Mouse (Mus musculus) lung, adult 2 months (tissue): ENCODE results near the gene Acsbg1.
"Not testable (repeated sequence)": the region's sequence is repeated elsewhere in the genome, so short reads cannot be mapped to it uniquely, and the experiment has no call there.

Experiments
- CTCF ChIP-seq: fragments of 200-500 bp; IDR thresholded peaks from 2 replicates; pipeline ENCODE4 v1.5.1; 2011; ENCODE audit warnings: mild to moderate bottlenecking, low read length, control low read depth; ENCODE audit not compliant: insufficient read depth
- POLR2A ChIP-seq: fragments of 200-500 bp; IDR thresholded peaks from 2 replicates; pipeline ENCODE4 v1.6.1; 2011; ENCODE audit warnings: low read depth, mild to moderate bottlenecking, control low read depth, low read length, borderline replicate concordance; ENCODE audit errors: extremely low read depth

GRCm38 (mm10) chr9:54691241-54691805 is 29.7 kb upstream of the Acsbg1 start:
- not testable (repeated sequence) for TF ChIP-seq POLR2A, CTCF
